Mouse (Mus musculus) c-Kit-positive CD71-positive TER-119-negative erythroid progenitor cells, embryonic 14.5 days (primary cell): ENCODE data around the gene Crct1.

Experiments used
- DNase-seq: peaks from one replicate; pipeline ENCODE4 v3.0.0-alpha.2; 2013; ENCODE audit warnings: low read depth

Gene Crct1

GRCm38 (mm10) chr3:93015460-93016104 lies at the start of gene Crct1:
Gene Crct1 (minus strand): TSS chr3:93015687.
- no peak for DNase-seq

GRCm38 (mm10) chr3:93052826-93053474 lies 37.5 kb upstream of the Crct1 start:
- peak; percentile 2 for DNase-seq

- no peak for DNase-seq
Measured at GRCm38 (mm10) chr3:93050182-93050581, 34.7 kb upstream of the Crct1 start.

- DNase-seq, result peak; percentile 3
Measured at GRCm38 (mm10) chr3:93031450-93031849, 16.0 kb upstream of the Crct1 start.

GRCm38 (mm10) chr3:93025486-93025885 lies 10.0 kb upstream of the Crct1 start:
- no peak for DNase-seq

- no peak for DNase-seq
Measured at GRCm38 (mm10) chr3:93023411-93024184, 8.1 kb upstream of the Crct1 start.

GRCm38 (mm10) chr3:93021171-93021570 lies 5.7 kb upstream of the Crct1 start:
- DNase-seq, result no peak

- no peak for DNase-seq
Measured at GRCm38 (mm10) chr3:93018960-93019359, 3.5 kb upstream of the Crct1 start, which contains the start of gene Lce1m. Gene Lce1m (minus strand): TSS chr3:93019060.

- DNase-seq, result no peak
Measured at GRCm38 (mm10) chr3:93014871-93015270, 616 bp downstream of the Crct1 start.

GRCm38 (mm10) chr3:93014378-93014801 lies 1.1 kb downstream of the Crct1 start:
- no peak for DNase-seq

- no peak for DNase-seq
Measured at GRCm38 (mm10) chr3:93002843-93003242, 12.6 kb downstream of the Crct1 start.

GRCm38 (mm10) chr3:93000621-93001020 lies 14.9 kb downstream of the Crct1 start:
- DNase-seq, result no peak

GRCm38 (mm10) chr3:92998691-92999090 lies 16.8 kb downstream of the Crct1 start:
- peak; percentile 11 for DNase-seq

GRCm38 (mm10) chr3:92991926-92992325 lies 23.6 kb downstream of the Crct1 start, which contains the start of gene Lce3f:
Gene Lce3f (plus strand): TSS chr3:92992226.
- DNase-seq, result no peak

- no peak for DNase-seq
Measured at GRCm38 (mm10) chr3:92978484-92978883, 37.0 kb downstream of the Crct1 start.

- DNase-seq, result no peak
Measured at GRCm38 (mm10) chr3:92966761-92967160, 48.7 kb downstream of the Crct1 start, which contains the start of gene Lce3e. Gene Lce3e (plus strand): TSS chr3:92967061.
